Mouse (Mus musculus) testis, adult 2 months (tissue): ENCODE results near the gene Crnkl1.

ENCODE experiments used
- CTCF ChIP-seq: fragments of 200-500 bp; IDR thresholded peaks from 2 replicates; pipeline ENCODE4 v1.5.1; 2012; ENCODE audit warnings: low read depth, mild to moderate bottlenecking, inconsistent platforms, low read length, moderate library complexity; ENCODE audit not compliant: control insufficient read depth, insufficient read depth, insufficient replicate concordance
- POLR2A ChIP-seq: fragments of 200-500 bp; IDR thresholded peaks from 2 replicates; pipeline ENCODE4 v1.6.1; 2012; ENCODE audit warnings: low read depth, mild to moderate bottlenecking, inconsistent platforms, low read length, moderate library complexity; ENCODE audit not compliant: control insufficient read depth

DNA sequence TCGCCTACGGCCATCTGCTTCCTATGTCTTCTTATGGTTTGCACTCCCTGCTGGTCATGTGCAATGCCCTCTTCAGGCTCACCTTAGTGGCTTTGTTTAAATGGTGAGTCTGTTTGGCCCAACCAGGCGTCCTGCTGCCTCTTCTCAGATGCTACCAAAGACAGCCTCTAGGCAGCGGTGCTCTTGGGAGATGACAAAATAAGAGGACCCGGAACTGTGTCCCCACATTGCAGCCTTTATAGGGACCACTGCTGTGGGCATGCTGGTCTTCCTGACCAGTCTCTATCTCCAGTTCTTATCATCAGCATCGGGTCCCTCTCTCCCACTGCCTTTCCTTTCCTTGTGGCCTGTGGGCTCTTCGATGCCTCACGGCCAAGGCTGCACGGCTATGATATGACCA is 46.1 kb upstream of the Crnkl1 start:
- no peak for TF ChIP-seq CTCF
- no peak for TF ChIP-seq POLR2A
